Mouse (Mus musculus) small intestine, adult 2 months (tissue): ENCODE measurements around the gene Ffar2. TPM values are rescaled to one million over a fixed set of nuclear protein-coding genes. Genes with fewer than 3 reads are reported as not detected.

ENCODE experiments used
- H3K27ac ChIP-seq: fragments of 200-500 bp; 2 replicates; pipeline ENCODE4 v1.5.1; 2012; ENCODE audit warnings: low read depth, low read length, control low read depth, inconsistent platforms; ENCODE audit not compliant: insufficient read depth
- H3K27me3 ChIP-seq: fragments of 200-500 bp; 2 replicates; pipeline ENCODE4 v1.6.1; 2012; ENCODE audit warnings: mild to moderate bottlenecking, moderate library complexity, low read length, inconsistent platforms; ENCODE audit not compliant: control insufficient read depth, insufficient read depth
- H3K36me3 ChIP-seq: fragments of 200-500 bp; 2 replicates; pipeline ENCODE4 v1.6.1; 2012; ENCODE audit warnings: mild to moderate bottlenecking, low read length, control low read depth, inconsistent platforms; ENCODE audit not compliant: control insufficient read depth, insufficient read depth
- H3K4me1 ChIP-seq: fragments of 200-500 bp; 2 replicates; pipeline ENCODE4 v1.6.1; 2012; ENCODE audit warnings: low read length, inconsistent platforms, mixed read lengths; ENCODE audit not compliant: control insufficient read depth, insufficient read depth, insufficient read length
- H3K4me3 ChIP-seq: fragments of 200-500 bp; 2 replicates; pipeline ENCODE4 v1.5.1; 2012; ENCODE audit warnings: low read depth, mild to moderate bottlenecking, control low read depth, inconsistent platforms, low read length, moderate library complexity
- CTCF ChIP-seq: fragments of 200-500 bp; IDR thresholded peaks from 2 replicates; pipeline ENCODE4 v1.5.1; 2012; ENCODE audit warnings: low read depth, mild to moderate bottlenecking, control low read depth, inconsistent platforms, low read length, moderate library complexity, mixed read lengths; ENCODE audit not compliant: insufficient replicate concordance, insufficient read length; ENCODE audit errors: extremely low read depth
- POLR2A ChIP-seq: fragments of 200-500 bp; IDR thresholded peaks from 2 replicates; pipeline ENCODE4 v1.6.1; 2012; ENCODE audit warnings: low read depth, mild to moderate bottlenecking, control low read depth, inconsistent platforms, low read length, moderate library complexity
- WGBS: fragments of 180-500 bp; shearing (Covaris S2); methylation state at CpG from one replicate; pipeline ENCODE4 v1.1.7; 2018; 5-methylcytosine and 5-hydroxymethylcytosine counted together
- polyA plus RNA-seq: library from polyadenylated mRNA; depleted of rRNA; stranded (reverse); fragments of >200 nt; gene quantifications from 2 replicates; pipeline ENCODE4 v1.2.3, GENCODE M21; 2012; rRNA removed

The Ffar2 gene
- polyA plus RNA-seq = 9.1 and 9.5 TPM in 2 replicates

DNA sequence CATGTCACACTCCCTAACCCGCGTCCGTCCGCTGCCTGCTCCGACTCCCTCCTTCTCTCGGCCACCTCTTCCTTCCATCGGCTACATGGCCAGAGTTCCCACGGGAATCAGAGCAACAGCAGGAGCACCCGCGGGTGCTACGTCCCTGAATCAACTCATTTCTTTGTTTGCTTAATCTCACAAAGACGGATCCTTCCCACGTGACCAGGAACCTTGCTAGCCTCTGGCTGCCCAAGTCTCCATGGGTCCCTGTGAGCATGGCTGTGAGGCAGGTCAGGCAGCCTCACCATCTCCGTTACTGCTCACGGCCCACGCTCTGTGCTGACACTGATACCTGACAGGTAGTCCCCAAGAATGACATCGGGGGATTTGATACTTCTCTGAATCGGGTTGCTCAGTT lies at the start of gene Ffar2:
Gene Ffar2 (minus strand): TSS at position 101 of the 400 bp plus-strand sequence.
- H3K27ac ChIP-seq = no peak within 1 kb of the TSS
- H3K36me3 ChIP-seq = no peaks in the 10 kb centered on the region
- TF ChIP-seq POLR2A (no peak), CTCF (no peak)
- no peak within 1 kb of the TSS for H3K4me3 ChIP-seq
- H3K27me3 ChIP-seq = no peaks in the 10 kb centered on the region
- peaks cover 5% of the 10 kb centered on the region for H3K4me1 ChIP-seq
- WGBS = 66% methylated on average over 18 of the region's 18 CpGs

DNA sequence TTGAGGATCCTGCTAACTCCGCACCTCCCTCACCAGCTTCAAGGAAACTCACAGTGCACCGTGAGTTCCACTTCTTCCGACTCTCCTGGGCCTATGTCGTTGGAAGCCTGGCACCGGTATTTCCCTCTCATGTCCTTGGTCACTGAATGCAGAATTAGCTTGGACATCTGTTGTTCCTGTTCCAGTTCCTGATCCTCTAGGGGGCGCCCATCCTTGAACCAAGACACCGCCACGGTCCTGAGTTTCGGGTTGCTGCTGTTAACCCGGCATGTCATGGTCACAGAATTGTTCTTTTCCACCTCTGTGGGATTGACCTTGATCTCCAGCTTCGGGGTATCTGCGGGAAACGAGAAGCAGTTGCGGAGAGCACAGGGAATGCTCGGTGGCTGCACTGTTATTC lies 49.5 kb upstream of the Ffar2 start:
- H3K4me3 ChIP-seq = peak overlapping the region; percentile 19
- no peak overlapping the region for H3K27ac ChIP-seq
- TF ChIP-seq CTCF (peak; percentile 72; the same call in 1 of the 2 replicates), POLR2A (no peak)

DNA sequence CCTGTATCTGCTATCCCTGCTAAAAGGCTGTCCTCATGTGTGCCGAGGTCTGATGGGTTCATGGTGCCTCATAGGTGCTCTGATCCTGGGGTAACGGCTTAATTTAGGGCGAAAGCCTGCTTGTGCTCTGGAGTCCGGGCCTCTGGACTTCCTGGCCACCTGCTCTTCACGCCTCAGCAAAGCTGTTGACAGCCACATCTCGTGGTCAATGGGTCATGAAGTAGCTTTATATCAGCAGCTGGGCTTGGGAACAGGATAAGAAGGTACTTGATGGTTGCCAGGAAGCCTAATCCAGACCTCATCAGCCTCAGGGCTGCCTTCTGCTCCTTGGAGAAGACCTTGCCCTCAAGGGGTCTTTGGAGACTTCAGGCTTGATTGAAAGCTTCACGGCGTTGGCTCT lies 39.8 kb upstream of the Ffar2 start:
- TF ChIP-seq POLR2A (no peak), CTCF (no peak)
- H3K27ac ChIP-seq = no peak overlapping the region
- WGBS = 64% methylated on average over 8 of the region's 8 CpGs
- no peaks in the 10 kb centered on the region for H3K36me3 ChIP-seq
- H3K4me1 ChIP-seq = no peaks in the 10 kb centered on the region; the same call in 1 of the 2 replicates
- no peaks in the 10 kb centered on the region for H3K27me3 ChIP-seq
- no peak overlapping the region for H3K4me3 ChIP-seq

More for the DNA sequence above, 49.5 kb upstream of the Ffar2 start:
- Histone ChIP-seq H3K27me3 (no peaks in the 10 kb centered on the region), H3K36me3 (no peaks in the 10 kb centered on the region), H3K4me1 (peaks cover 3% of the 10 kb centered on the region; the same call in 1 of the 2 replicates)
- WGBS = 13% methylated on average over 15 of the region's 15 CpGs

DNA sequence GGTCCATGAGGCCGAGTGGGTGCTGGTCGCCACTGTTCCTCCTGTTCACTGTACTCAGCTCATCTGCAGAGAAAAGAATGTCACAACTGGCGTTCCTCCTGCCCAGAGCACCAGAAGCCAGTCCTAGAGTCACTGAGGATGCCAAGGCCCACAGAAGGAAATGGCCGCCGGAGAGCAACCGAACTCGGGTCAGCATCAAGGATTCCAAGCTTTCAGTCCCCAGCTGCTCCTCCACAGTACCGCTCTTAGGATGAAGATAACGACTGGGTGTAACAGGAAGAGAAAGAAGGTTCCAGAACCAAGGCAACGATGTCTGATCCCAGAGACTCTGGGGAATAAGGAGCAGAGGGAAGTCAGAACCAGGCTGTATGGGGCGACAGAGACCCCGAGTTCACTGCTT lies 37.9 kb upstream of the Ffar2 start, which contains the start of gene Ffar1:
Gene Ffar1 (minus strand): TSS at position 101 of the 400 bp plus-strand sequence.
- no peak for TF ChIP-seq POLR2A
- WGBS = 72% methylated on average over 12 of the region's 12 CpGs
- Histone ChIP-seq H3K27ac (no peak within 1 kb of the TSS), H3K36me3 (no peaks in the 10 kb centered on the region), H3K27me3 (no peaks in the 10 kb centered on the region), H3K4me3 (no peak within 1 kb of the TSS), H3K4me1 (no peaks in the 10 kb centered on the region; the same call in 1 of the 2 replicates)

DNA sequence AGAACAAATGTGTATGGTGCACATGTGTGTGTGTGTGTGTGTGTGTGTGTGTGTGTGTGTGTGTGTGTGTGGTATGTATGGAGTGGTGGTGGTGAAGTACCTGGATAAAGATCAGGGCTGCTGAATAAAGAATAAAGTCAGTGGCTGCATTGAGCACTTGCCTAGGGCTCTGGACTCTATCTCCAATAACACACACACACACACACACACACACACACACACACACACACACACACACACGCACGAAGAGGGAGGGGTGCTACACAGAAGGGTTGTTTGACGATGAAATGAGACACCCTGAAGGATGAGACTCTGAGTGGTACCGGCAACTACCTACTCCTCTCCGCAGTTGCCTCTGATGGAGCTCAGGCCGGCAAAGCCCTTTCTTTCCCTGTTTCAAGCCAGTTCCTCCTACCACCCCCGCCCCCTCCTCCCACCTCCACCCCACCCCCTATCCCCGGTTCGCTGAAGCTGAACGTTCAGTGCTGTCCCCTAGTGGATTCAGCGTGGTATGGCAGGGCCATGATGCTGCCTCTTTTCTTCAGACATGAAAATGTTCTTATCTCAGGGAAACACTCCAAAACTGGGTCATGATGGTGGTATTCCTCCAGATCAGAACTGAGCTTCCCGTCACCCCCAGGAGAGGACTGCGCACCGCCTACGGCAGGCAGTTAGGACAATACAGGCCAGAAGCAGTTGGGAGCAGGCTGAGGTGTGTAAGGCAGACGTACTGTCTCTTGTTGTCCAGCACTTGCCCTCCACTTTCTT lies 36.2 kb upstream of the Ffar2 start:
- Histone ChIP-seq H3K27ac (no peak overlapping the region), H3K27me3 (no peaks in the 10 kb centered on the region), H3K36me3 (no peaks in the 10 kb centered on the region), H3K4me3 (no peak overlapping the region), H3K4me1 (no peaks in the 10 kb centered on the region; the same call in 1 of the 2 replicates)
- no peak for TF ChIP-seq POLR2A
- TF ChIP-seq CTCF = peak; percentile 83; the same call in 1 of the 2 replicates
- WGBS = 10% methylated on average over 16 of the region's 16 CpGs

DNA sequence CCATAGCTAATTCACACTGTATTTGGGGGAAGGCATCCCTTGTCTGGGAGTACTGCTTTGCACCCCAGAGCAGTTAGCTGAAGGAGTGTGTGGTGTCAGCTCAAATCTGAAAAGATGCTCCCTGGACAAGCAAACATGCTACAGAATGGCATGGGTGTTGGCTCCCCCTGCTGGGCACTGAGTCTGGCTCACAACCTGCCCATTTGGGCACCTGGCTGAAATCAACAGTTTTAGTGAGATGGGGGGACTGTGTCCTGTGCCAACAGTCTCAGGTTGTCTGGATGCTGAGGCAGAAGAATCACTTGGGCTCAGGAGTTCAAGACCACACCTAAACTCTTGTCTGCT lies 35.7 kb upstream of the Ffar2 start:
- Histone ChIP-seq H3K36me3 (no peaks in the 10 kb centered on the region), H3K27me3 (no peaks in the 10 kb centered on the region), H3K27ac (no peak overlapping the region), H3K4me1 (no peaks in the 10 kb centered on the region; the same call in 1 of the 2 replicates), H3K4me3 (no peak overlapping the region)
- TF ChIP-seq CTCF = peak; percentile 86; the same call in 1 of the 2 replicates
- no peak for TF ChIP-seq POLR2A

DNA sequence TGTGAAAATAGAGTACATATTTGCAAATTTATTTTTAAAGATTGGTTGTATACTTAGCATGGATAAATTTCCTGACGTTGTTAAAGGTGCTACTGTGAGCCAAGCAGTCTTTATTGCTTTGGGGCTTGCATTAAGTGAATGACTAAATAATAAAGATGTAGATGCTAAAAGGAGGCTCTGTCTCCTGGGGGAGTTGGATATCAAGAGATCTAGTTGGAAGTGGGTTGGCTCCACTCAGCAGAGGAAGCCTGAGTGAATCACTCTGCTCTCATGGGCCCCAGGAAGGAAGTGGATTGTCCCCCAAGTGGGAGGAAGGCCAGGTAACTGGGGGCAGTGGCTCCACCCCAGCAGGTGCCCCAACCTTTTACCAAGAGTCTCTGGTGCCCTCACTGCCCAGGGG lies 34.2 kb upstream of the Ffar2 start:
- TF ChIP-seq POLR2A (no peak), CTCF (no peak)
- H3K36me3 ChIP-seq = no peaks in the 10 kb centered on the region
- H3K4me1 ChIP-seq = no peaks in the 10 kb centered on the region; the same call in 1 of the 2 replicates
- no peak overlapping the region for H3K27ac ChIP-seq
- no peak overlapping the region for H3K4me3 ChIP-seq
- WGBS = 54% methylated on average over 1 of the region's 1 CpGs
- H3K27me3 ChIP-seq = no peaks in the 10 kb centered on the region
